Mouse (Mus musculus) urinary bladder, postnatal 14 days (tissue): Measurements from ENCODE around the gene Paqr9.

ENCODE experiments used
- DNase-seq: peaks from one replicate; pipeline ENCODE4 v3.0.0; 2021; ENCODE audit warnings: low spot score

Paqr9 gene

DNA sequence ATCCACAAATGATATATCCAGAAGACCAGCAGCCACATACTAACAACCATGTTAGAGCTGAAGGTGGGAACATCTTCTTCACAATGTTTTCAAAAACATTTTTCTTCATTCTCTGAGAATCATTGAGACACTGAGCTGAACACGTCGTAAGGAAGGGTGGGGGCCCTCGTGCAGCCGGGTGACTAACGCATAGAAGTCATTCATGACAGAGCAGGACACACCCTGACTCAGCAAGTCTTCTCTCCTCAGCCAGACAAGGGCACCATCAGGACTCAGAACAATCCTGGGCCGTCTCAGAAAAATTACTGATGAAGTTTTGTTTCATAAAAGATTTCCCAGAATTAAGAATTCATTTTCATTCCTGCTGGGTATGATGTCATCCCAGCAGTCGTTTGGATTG lies 12.8 kb upstream of the Paqr9 start:
- DNase-seq = no peak

DNA sequence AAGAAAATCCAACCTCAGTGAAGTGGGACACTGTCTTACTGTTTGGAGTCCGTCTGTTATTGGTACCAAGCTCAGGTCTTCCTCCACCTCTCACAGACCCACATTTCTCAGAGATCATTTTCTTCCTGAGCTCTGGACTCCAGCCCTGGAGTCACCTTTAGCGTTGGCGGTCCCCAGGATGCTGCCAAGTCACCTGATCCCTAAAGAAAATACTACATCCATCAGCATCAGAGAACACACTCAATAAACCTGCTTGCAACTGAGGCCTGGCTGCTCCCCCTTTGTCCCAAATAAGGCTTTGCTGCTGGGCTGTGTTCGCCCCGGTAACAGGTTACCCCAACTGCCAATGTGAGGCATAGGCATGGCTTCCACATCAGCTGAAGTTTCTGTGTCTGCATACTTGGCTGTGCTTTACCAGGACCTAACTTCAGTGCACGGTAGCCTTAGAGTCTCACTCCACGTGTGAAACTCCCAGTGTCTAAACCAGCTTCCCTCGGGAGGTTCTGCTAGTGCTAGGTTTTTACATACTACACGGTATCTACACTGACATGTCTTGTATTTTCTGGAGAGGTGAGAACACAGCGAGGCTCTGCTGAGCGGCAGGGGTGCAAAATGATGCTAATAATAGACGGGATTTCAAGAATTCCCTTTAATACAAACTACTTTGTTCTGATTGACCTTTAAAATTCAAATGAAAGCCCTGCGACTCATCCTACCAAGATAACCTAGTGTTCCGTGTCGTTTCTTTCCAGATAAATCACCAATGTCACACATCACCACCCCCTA lies 9.6 kb upstream of the Paqr9 start:
- no peak for DNase-seq

DNA sequence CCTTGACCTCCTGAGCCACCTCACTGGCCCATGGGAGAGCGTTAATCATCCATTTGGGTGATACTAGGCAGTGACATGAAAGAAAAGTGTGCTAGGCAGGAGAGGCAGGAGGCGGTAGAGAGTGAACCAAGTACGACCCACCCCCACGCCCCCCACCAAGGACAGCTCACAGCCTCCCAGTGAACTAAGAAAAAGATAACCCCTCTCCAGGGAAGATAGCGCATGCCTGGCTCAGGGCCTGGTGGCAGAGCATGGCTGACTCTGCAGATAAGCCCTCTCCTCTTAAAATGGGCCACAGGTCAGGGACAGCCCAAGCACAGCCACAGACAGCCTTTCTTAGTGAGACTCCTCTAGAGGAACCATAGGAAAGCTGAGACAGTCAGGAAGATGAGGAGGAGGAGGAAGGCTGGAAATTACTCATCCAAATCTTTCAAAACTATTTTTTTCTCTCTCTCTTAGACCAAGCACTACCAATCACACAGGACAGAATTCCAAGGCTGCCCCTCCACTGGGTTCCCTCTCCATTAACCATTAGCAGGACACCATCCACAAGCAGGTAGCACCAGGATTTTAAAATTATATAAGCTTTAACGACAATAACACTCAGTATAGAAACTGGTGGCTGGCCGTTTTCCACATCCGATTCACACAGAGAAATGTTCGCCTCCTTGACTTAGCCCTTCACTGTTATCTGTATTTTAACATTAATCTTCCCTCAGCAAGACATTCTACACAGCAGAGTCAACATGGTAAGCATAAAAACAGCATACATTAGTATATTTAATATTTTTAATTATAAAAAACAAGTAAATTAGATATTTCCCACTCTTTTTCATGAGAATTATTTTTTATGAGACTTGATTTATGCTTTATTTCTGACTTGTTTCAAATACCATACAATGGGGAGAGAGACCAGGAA lies 8.3 kb upstream of the Paqr9 start:
- no peak for DNase-seq

DNA sequence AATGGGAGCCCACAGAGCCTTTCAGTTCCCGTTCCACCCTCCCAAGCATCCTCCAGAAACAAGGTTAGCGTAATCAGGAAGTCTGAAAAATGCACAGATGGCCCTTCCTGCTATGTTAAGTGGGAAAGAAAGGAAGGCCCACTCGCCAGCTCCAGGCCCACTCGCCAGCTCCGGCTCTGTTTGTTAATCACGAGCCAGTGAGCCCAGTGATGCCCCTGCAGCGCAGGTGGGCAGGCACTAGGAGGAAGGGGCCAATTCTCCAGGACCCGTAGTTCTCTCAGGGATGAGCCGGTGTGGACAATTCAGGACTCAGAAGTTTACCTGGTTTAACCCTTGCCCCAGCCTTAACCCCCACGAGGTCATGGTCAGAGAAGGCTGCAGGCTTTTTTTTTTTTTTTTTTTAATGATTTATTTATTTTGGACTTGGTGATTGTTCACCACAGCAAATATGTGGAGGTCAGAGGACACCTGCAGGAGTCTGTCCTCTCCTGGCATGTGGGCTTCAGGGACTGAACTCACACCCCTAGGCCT lies 7.2 kb upstream of the Paqr9 start:
- no peak for DNase-seq

DNA sequence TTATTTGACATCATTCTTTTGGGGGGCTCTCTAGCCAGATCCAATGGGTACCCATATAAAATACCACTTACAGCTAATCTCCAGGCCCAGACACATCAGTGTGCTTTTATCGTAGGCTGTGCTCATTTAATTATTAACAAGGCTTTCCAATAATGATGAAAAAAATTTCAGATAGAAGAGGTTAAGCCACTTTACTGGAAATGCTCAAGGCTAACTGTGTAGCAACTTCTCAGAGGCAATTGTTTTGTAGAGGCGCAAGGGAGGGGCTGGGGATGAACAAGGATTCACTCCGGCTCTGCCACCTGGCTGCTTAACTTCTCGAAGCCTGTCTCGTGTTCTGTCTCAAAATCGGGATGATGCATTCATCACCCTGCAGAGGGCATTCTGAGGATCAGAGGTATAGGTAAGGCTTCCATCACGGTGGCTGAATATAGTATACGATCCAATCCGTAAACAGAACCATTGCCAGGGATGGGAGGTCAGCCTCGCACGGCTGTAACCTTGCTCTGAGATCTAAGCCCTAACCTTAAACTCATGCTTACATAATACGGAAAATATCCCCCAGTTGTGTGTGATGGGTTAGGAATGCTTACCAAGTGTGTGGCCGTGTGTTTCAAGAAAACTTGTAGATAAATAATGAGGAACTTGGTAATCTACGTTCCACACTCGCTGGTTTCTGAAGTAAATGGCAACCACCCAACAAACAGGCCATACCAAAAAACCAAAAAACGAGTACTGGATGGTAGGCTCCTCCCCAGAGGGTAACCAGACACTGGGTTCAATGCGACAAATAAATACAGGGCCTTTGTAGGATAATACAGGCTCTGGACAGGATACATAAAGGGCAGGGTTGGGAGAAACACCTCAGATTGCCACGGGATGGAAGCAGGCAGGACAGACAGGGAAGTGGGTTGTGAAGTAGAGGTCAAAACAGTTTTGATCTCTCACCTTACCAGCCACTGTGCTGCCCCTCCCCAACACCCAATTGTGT lies 4.9 kb upstream of the Paqr9 start:
- DNase-seq = no peak

DNA sequence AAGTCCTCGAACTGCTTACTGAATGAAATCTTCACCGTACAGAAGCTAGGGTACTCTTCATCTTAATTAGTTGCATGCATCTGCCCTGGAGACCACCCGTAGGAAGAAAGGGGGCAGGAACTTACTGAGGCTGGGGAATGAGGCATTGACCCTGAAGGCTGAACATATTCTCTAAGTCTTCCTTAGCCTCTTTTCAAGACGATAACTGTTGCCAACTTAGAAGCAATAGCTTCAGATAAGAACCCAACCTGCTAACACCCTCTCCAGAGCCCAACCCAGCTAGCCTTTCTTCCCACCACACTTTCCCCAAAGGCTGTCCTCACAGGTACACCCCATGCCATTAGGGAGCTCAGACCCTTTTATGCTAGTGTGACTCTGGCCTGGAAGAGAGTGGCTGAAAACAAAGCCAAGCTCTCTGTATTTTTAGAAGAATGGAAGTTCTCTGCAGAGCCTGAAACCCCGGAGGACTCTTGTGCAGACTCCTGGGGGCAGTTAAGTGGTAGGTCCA lies 4.2 kb upstream of the Paqr9 start:
- no peak for DNase-seq

DNA sequence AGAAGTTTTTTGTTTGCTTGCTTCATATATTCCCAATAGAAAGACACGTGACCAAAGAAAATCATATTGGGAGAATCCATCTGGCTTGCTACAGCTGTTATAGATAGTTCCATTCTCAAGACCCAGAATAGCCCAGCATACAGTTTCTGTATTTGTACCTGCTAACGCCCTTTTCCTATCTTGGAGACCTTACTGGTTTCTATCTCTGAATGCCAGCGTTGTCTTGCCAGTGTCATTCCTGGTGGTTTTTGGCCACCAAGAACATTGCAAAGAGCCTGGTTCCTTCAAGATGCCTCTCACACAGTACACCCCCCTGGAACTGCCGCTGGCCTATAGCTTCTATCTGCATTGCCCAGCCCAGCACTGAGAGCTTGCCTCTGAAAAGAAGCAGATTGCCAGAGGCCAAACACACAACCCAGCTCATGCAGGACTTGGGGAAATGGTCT lies 3.4 kb upstream of the Paqr9 start:
- no peak for DNase-seq

DNA sequence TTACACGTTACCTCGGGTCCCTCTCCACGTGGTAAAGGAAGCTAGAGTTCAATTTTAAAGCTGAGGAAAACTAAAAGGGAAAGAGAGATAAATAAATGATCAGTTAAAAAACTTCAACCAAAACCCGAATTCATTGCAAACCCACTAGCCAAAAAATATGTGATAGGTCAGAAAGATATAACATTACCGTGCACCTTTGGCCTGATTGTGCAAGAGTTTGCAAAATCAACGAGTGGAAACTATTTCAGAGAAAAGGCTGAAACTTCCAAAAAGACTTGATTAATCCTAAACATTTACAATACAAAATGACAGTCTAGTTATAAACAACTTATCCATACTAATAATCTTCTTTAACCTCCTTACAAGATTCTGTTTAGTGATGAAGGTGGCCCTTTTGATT lies 1.7 kb upstream of the Paqr9 start:
- DNase-seq = no peak

DNA sequence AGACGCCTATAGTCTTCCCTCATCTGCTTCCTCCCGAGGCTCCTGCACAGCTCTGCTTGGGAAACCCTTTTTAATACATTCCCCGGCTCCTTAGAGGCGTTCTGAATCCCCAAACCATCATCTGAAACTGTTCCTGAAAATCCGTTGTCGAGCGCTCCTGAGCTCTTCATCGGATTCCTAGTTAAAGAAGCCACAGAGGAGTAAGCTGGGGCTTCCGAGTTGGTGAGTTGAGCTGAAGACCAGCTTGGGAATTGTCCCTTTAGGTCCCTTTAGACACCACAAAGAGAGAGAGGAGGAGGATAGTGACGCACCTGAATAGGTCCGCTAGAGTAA lies 765 bp upstream of the Paqr9 start:
- DNase-seq = no peak

DNA sequence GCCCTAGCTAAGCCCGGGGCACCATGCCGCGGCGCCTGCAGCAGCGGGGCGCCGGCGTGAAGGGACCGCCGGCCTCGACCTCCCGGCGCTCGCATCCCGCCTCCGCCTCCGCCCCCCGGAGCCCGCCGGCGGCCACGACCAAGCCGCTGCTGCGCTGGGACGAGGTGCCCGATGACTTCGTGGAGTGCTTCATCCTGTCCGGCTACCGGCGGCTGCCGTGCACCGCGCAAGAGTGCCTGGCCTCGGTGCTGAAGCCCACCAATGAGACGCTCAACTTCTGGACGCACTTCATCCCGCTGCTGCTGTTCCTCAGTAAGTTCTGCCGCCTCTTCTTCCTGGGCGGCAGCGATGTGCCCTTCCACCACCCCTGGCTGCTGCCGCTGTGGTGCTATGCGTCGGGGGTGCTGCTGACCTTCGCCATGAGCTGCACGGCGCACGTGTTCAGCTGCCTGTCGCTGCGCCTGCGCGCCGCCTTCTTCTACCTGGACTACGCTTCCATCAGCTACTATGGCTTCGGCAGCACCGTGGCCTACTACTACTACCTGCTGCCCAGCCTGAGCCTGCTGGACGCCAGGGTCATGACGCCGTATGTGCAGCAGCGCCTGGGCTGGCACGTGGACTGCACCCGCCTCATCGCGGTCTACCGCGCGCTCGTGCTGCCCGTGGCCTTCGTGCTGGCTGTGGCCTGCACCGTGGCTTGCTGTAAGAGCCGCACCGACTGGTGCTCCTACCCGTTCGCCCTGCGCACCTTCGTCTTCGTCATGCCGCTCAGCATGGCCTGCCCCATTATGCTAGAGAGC lies 679 bp downstream of the Paqr9 start:
- DNase-seq = no peak

DNA sequence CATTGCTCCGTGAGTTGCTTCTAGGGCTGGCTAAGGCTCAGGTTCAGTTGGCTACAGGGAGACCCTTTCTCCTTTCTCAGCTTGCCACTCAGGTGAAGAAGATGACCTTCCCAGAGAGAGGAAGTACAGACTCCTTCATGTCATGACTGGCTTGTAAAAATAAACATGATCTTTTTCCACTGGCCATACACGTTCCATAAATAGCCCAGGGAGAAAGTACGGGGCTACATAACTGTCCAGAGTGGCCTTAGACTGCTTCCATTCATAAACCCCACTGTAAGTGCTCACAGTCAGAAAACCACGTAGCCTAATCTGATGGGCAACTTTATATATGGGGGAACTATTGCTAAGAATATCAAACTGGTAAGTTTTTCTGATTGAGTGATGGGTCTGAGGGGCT lies 4.6 kb downstream of the Paqr9 start:
- DNase-seq = no peak

DNA sequence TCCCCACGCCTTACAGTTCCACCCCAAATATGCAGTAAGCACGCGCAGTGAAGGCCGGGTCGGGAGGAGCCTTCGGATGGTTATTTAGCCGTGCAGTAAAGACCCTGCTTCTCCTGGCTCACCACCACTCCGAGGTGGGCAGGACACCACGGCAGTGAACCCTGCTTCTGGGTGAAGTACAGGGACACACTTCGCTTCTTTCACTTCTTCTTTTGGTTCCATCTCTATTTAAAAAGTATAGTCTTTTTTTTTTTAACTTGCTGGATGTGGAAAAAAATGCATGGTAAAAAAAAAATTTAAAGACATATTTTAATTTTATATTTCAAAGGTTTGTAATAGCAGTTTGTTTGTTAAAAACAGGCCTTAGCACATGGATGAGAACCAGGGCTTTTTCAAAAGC lies 6.9 kb downstream of the Paqr9 start:
- no peak for DNase-seq

DNA sequence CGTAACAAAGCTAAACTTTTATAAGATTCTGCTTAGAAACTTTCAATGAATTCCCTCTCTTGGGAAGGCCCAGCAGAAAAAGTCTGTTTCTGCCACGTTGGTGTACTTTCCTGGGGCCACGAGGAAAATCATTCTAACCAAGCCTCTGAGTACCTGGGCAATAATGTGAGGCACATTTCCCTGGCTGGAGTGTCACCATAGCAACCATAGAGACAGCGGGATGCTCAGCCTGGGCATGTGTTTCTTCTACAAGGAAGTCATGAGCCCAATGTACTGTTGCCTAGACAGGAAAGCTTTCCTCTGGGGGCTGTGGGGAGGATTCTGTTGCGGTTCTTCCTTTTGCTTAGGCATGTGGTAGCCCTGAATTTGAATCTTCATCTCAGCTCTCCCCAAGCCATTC lies 7.5 kb downstream of the Paqr9 start:
- DNase-seq = no peak

DNA sequence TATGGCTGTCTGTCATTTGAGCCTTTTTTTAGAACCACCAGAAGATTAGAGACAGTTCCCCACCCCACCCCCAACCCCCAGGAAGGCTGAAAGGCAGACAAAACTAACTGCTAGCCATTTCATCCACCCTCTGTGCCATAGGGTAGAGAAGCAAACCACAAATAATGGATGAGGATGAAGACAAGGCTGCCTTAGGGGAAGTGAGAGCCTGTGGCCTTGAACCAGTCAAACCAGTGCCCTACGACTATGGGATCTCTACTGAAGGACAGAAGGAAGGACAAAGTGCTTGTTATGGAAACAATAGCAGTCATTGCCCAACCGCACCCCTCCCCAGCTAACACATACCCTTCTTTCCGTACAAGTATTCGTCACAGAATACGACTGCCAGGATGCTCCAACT lies 9.8 kb downstream of the Paqr9 start:
- DNase-seq = no peak

DNA sequence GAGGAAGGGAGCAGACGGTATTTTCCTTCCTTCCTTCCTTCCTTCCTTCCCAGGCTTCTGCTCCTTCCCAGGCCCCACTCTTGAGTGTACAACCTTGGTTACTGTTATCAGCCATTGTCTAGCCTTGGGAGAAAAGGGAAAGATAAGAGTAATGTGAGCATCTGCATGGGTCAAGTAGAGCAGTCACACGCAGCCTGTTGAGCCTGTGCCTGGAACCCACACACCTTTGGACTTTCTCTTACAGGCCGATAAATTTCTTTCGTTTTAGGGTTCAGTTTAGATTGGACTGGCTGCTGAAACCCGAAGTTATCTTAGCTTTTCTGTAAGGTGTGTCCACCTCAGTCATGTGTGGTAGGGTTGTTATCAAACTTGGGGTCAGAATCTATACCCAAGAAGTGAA lies 10.5 kb downstream of the Paqr9 start:
- no peak for DNase-seq

DNA sequence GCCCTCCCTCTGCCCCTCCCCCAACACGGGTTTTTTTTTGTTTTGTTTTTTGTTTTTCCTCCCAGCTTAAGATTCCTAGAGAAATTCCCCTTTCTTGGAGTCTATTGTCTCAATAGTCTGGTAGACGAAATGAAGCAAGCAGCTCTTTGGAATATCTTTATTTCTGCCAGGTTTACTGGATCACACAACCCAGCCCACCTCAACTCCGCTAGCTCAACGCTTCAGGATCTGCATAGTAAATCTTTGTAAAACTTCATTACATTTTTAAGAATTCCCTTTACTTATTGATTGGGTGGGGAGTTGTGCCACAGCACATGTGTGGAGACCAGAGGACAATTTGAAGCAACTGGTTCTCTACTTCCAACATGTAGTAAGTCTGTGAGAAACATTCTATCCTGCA lies 11.1 kb downstream of the Paqr9 start:
- DNase-seq = no peak

DNA sequence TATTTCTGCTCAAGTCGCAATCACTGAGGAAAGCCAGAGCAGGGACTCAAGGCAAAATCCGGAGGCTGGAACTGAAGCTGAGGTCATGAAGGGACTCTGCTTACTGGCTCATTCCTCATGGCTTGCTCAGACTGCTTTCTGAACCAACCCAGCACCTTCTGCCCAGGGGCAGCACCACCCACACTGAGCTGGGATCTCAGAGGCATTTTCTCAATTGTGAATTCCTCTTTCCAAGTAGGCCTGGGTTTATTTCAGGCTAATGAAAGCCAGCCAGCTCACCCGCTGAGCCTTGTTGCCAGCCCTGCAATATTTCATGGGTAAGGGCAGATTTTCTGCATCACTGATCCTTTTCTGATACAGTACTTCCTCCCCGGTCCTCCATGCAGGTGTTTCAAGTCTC lies 12.0 kb downstream of the Paqr9 start:
- DNase-seq = no peak

DNA sequence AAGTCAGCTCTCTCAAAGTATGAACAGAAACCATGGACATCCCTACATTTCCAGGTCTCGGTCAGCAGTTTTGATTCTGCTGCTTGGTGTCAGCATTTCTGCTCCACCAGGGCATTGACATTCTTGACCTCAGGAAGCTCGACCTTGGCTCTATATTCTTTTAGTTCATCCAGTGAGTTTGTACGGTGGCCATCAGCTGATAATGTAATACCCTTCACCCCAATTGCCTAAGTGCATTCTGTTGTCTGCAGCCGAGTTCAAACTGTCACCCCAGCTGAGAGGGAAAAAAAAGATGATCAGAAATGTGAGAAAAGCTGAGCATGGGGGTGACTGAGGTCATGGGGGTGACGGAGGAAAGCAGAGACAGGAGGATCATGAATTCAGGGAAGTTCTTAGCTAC lies 13.1 kb downstream of the Paqr9 start:
- no peak for DNase-seq

DNA sequence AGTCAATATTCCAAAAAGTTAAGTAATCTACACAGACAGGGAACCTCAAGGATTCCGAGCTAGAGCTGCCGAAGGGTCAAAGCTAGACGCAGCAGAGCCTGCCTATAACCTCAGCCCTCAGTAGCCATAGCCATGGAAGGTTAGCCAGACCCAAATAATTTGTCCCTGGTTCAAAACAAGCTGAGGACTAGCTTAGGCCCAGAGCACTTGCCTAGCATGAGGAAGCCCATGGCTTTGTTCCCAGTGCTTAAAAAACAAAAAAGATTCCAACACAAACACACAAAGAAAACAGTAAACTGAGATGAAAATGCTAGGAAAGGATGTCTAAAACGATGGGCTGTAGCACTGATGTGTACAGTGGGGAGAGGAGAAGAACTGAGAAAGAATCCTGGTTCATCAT lies 14.7 kb downstream of the Paqr9 start:
- no peak for DNase-seq

DNA sequence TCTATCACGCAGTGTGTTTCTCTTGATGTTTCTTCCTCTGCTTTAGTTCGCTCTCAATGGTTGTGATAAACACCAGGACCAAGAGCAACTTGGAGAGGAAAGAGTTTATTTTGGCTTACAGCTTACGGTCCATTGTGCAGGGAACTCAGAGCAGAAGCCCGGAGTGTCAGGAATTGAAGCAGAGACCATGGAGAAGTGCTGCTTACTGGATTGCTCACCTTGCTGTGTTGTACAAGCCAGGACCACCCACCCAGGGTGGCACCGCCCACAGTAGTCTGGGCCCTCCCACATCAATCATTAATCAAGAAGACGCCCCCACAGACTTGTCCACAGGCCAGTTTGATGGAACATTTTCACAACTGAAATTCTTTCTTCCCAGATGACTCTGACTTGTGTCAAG lies 18.0 kb downstream of the Paqr9 start:
- no peak for DNase-seq

DNA sequence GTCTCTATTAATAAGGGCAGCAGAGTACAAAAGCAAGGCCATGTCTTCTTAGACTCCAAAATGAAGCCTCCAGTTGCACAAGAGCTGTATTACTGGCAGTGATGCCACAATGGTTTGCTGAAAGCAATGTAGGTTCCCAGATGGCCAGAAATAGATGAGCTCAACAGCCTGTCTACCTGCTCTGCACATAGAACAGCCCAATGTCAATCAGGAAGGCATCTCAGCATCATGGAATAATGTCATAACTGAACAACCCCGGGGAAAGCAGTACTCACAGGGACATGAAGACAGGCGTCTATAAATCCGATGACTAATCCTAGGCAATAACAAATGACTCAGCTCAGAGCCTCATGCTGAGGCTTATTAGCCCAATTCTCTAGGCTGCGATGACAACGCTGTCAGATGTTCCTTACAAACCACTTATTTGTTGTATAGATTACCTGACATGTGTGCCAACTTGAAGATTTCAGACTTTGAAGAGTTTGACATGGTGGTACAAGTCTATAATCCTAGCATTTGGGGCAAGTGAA lies 19.0 kb downstream of the Paqr9 start:
- no peak for DNase-seq
